Mouse (Mus musculus) urinary bladder, postnatal 14 days (tissue): Measurements from ENCODE around the gene Scamp3.
"Not testable (repeated sequence)": the region's sequence is repeated elsewhere in the genome, so short reads cannot be mapped to it uniquely, and the experiment has no call there.

Experiments used
- DNase-seq: peaks from one replicate; pipeline ENCODE4 v3.0.0; 2021; ENCODE audit warnings: low spot score

Gene Scamp3

GRCm38 (mm10) chr3:89199839-89200238 is 22.6 kb downstream of the Scamp3 start:
- no peak for DNase-seq

- peak; percentile 83 for DNase-seq
Observed at GRCm38 (mm10) chr3:89202253-89203141, 25.2 kb downstream of the Scamp3 start, which contains the start of gene Gba. TSS of gene Gba (plus strand) at chr3:89202928.

- DNase-seq: no peak
Observed at GRCm38 (mm10) chr3:89203142-89203514, 25.9 kb downstream of the Scamp3 start.

- DNase-seq: no peak
Observed at GRCm38 (mm10) chr3:89206079-89206478, 28.8 kb downstream of the Scamp3 start.

- DNase-seq: no peak
Observed at GRCm38 (mm10) chr3:89206695-89207094, 29.4 kb downstream of the Scamp3 start.

- DNase-seq: peak; percentile 70
Observed at GRCm38 (mm10) chr3:89208075-89208657, 30.9 kb downstream of the Scamp3 start.

- no peak for DNase-seq
Observed at GRCm38 (mm10) chr3:89208736-89209135, 31.5 kb downstream of the Scamp3 start.

- DNase-seq: no peak
Observed at GRCm38 (mm10) chr3:89209731-89210130, 32.5 kb downstream of the Scamp3 start.

- no peak for DNase-seq
Observed at GRCm38 (mm10) chr3:89210162-89210561, 32.9 kb downstream of the Scamp3 start.

- no peak for DNase-seq
Observed at GRCm38 (mm10) chr3:89210731-89211130, 33.5 kb downstream of the Scamp3 start.

- peak; percentile 93 for DNase-seq
Observed at GRCm38 (mm10) chr3:89213803-89214530, 36.7 kb downstream of the Scamp3 start.

GRCm38 (mm10) chr3:89214681-89215411 is 37.6 kb downstream of the Scamp3 start, which contains the start of gene Thbs3:
TSS of gene Thbs3 (plus strand) at chr3:89215180.
- no peak for DNase-seq

- peak; percentile 86 for DNase-seq
Observed at GRCm38 (mm10) chr3:89215853-89216252, 38.6 kb downstream of the Scamp3 start.

GRCm38 (mm10) chr3:89216407-89216806 is 39.1 kb downstream of the Scamp3 start:
- not testable (repeated sequence) for DNase-seq

- DNase-seq: no peak
Observed at GRCm38 (mm10) chr3:89218271-89218670, 41.0 kb downstream of the Scamp3 start.

- no peak for DNase-seq
Observed at GRCm38 (mm10) chr3:89219546-89219945, 42.3 kb downstream of the Scamp3 start.

- no peak for DNase-seq
Observed at GRCm38 (mm10) chr3:89221167-89221566, 43.9 kb downstream of the Scamp3 start.

- no peak for DNase-seq
Observed at GRCm38 (mm10) chr3:89224796-89225195, 47.5 kb downstream of the Scamp3 start.

GRCm38 (mm10) chr3:89225321-89225815 is 48.1 kb downstream of the Scamp3 start:
- no peak for DNase-seq

- no peak for DNase-seq
Observed at GRCm38 (mm10) chr3:89225918-89226317, 48.6 kb downstream of the Scamp3 start.

- DNase-seq: no peak
Observed at GRCm38 (mm10) chr3:89226361-89226760, 49.1 kb downstream of the Scamp3 start.

- DNase-seq: no peak
Observed at GRCm38 (mm10) chr3:89226900-89227299, 49.6 kb downstream of the Scamp3 start, which contains the start of gene Mtx1. TSS of gene Mtx1 (minus strand) at chr3:89227088.
